Mouse (Mus musculus) heart, postnatal 14 days (tissue): ENCODE data around the gene Gm45713. TPM values are rescaled to one million over a fixed set of nuclear protein-coding genes. Genes with fewer than 3 reads are reported as not detected.
"Not testable (repeated sequence)": the region's sequence is repeated elsewhere in the genome, so short reads cannot be mapped to it uniquely, and the experiment has no call there.

ENCODE experiments used
- DNase-seq, 2 experiments: peaks; one replicate each; pipeline ENCODE4 v3.0.0; 2021 to 2022
- intact Hi-C: fragments of 180-260 bp; cut with DNase I; formaldehyde crosslinking; loops from one replicate; pipeline ENCODE4 v1.15.1; 2025
- total RNA-seq, 2 experiments: library from RNA; stranded (reverse); gene quantifications; 2 replicates each; pipeline ENCODE4 v1.2.3; 2021

Gm45713 gene
- total RNA-seq, 2 experiments from 2014 or later, result 0.45 TPM; not detected in 1

DNA sequence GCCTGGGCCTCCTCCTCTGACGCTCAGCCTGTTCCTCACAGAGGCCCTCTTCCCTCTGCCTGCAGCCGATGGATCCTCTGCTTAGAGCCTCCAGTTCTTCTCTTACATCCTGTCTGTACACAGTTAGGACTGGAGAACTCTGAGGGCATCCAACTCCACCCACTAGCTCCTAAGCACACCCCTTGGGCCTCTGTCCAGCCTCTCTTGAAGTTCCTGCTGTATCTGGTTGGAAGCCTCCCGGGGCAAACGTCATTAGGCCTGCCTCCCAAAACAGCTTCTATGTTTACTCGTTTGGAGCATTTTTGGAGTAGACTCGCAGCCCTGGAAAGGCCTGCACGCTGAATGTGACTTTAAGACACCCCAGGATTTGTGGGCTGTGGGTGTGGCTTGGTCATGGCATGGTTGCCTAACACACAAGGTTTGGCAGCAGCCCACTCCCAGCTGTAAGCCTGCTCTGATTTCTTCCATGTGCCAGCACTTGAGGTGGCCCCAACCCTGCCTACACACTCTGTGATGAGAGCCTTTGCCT lies 32.3 kb downstream of the Gm45713 start, which contains the start of gene Fcgrt:
TSS of gene Fcgrt (minus strand) at position 200 of the 529 bp plus-strand sequence.
- intact Hi-C loops, result loop anchor here (2.0 kb wide), 1 partner anchor 21 kb away; no protein-coding TSS in a partner anchor
- peak; percentile 92 to 96 for DNase-seq

DNA sequence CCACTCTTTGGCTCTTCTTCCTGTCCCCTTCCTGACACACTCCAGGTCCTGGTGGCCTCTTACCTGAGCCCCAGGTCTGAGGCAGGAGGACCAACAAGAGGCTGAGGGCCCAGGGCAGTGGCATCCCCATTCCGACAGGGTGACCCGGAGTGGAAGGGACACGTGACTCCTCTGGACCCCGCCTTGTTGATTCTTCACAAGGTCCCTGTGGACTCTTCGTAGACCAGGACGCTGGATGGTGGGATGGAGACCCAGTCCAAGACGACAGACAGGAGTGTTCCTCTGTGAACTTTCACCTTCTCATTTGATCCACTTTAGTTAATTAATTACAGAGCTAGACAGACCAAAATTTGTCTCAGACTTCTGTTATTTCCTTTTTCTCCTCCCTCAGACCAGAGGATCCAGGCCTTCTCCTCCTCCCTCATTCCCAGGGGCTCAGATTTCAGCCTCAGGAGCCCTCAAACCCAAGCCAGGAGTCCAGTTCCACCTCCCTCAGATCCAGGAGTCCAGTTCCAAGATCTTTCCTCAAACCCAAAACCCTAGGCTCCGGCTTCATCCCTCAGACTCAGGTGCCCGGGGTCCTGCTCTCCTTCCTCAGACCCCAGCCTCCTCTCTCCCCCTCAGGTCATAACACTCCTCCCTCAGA lies 33.0 kb downstream of the Gm45713 start:
- DNase-seq, result peak; percentile 35 to 47
- intact Hi-C loops, result loop anchor here (2.0 kb wide), 1 partner anchor 20 kb away; no protein-coding TSS in a partner anchor

DNA sequence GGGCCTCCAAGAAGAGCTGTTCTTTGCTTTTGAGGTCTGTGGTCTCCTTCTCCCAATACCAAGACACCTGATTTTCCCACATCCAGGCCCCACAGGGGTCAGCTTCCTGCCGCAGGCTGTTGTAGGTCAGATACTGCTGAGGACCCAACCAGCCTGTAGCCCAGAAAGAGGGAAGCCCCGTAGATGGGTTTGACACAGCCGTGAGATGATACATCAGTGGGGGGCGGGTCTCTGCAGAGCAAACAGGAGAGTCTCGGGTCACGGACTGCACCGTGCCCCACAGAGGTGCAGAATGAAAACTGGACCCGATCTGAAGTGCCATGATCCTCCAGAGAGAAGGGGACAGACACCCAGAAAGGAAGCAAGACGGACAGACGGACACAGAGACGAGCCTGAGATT lies 33.6 kb downstream of the Gm45713 start:
- intact Hi-C loops, result loop anchor here (2.0 kb wide), 1 partner anchor 20 kb away; no protein-coding TSS in a partner anchor

DNA sequence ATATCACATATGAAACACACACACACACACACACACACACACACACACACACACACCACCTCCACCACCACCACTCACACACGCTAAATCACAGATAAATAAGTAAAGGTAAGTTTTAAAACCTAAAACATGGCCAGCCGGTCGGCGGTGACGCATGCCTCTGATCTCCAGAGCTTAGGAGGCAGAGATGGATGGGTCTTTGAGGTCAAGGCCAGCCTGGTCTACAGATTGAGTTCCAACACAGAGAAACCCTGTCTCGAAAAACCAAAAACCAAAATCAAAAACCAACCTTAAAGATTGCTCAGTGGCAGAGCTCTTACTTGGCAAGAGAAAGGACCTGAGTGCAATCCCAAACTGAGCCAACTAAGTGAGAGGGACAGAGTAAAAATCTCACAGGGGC lies 36.0 kb downstream of the Gm45713 start:
- no peak for DNase-seq
- intact Hi-C loops, result no loop called here

More for the DNA sequence above, 33.6 kb downstream of the Gm45713 start:
- DNase-seq, result no peak

DNA sequence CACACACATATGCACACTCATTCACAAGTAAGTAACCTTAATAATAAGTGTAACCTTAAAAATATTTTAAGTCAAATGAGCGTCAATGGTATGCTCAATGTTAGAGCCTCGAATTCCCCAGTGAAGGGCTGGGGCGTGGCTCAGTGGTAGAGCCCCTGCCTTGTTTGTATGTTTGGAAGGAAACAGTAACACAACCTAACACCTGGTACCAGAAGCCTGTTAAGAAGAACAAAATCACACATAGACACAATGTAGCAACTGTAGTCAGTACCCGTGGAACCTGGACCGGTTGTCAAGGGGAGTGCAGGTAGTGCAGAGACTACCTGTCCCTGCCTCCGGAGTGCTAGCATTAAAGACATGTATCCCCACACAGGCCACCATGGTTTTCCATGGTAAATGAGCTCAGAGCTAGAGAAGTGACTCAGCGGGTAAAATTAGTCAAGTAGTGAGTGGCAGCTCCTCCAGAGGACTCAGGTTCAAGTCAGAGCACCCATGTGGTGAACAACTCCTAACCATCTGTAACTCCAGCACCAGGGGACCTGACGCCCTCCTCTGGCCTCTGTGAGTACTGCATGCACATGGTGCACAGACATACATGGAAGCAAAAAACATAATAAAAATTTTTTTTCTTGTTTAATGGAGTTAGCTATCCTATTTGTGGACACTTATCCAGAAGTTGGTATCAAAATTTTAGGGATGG lies 37.3 kb downstream of the Gm45713 start:
- DNase-seq, result peak in 1 of 2 experiments; percentile 45
- intact Hi-C loops, result no loop called here

DNA sequence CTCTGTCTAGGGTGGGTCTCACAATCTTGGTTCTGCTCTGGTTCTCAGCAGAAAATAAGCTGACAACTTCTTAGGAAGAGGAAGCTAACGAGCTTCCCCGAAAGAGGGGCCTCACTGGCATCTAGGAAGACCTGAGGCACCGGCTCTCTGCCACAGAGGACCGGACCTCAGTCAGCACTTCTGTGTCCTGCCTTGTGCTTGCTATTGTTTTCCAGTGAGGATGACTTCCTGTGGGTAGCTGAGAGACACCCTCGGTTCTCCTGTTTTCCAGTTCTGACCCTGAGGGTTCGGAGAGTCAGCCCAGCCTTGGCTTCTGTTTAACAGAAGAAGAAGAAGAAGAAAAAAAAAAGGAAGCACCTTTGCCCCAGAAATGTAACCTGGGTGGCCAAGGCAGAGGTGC lies 38.6 kb downstream of the Gm45713 start:
- no peak for DNase-seq
- intact Hi-C loops, result no loop called here

DNA sequence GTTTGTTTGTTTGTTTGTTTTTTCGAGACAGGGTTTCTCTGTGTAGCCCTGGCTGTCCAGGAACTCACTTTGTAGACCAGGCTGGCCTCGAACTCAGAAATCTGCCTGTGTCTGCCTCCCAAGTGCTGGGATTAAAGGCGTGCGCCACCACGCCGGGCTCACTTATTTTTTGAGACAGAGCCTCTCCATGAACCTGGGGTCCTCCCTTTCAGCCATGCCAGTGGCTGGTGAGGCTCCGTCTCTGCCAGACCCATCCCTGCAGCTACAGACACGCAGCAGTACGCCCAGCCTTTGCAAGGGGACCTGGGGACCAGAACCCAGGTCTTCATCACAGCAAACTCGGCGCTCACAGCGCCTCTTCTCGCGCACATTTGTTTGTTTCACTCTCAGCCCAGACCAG lies 40.1 kb downstream of the Gm45713 start:
- DNase-seq, intact Hi-C loops: not testable (repeated sequence)

DNA sequence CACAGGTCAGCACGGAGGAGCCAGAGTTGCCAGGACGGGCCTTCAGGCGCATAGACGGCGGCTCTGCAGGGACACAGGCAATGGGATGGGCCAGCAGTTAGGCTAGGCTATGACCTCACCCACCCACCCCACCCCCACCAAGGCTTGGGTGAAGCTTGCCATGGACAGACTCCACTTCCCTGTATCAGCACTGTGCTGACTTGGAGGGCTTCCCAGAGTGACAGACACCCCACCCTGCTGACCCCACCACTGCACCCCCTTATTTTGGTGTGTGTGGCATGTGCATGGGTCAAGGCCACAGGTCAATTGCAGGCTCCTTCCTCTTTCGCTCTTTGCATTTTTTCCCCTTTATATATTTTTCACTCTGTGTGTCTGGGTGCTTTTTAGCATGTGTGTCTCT lies 40.7 kb downstream of the Gm45713 start:
- DNase-seq, result no peak
- intact Hi-C loops, result no loop called here

DNA sequence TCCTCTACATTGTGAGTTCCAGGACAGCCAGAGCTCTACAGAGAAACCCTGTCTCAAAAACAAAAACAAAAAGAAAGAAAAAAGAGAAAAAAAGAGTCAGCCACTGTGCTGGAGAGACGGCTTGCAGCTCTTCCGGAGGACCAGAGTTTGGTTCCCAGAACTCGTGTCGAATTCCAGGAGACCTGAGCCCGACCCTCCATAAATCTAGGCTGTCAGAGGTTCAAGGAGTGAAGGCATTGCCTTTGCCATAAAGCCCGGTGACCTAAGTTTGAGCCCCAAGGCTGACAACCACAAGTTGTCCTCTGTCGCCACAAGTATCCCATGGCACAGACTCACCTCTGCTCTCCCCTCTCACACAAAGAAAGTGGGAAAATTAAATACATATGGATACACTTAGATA lies 41.9 kb downstream of the Gm45713 start:
- DNase-seq, result no peak
- intact Hi-C loops, result no loop called here

DNA sequence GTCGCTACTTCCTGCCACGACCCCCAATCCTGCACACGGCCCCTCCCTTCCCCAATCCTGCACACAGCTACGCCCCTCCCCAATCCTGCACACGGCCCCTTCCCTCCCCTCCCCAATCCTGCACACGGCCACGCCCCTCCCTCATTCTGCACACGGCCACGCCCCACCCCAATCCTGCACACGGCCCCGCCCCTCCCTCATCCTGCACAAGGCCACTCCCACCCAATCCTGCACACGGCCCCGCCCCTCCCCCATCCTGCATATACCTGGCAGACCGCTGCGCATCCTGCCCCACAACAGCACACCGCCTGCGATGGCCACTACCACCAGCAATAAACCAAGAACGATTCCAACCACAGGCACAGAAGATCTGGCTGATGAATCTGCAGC lies 42.5 kb downstream of the Gm45713 start:
- no peak for DNase-seq
- intact Hi-C loops, result no loop called here

DNA sequence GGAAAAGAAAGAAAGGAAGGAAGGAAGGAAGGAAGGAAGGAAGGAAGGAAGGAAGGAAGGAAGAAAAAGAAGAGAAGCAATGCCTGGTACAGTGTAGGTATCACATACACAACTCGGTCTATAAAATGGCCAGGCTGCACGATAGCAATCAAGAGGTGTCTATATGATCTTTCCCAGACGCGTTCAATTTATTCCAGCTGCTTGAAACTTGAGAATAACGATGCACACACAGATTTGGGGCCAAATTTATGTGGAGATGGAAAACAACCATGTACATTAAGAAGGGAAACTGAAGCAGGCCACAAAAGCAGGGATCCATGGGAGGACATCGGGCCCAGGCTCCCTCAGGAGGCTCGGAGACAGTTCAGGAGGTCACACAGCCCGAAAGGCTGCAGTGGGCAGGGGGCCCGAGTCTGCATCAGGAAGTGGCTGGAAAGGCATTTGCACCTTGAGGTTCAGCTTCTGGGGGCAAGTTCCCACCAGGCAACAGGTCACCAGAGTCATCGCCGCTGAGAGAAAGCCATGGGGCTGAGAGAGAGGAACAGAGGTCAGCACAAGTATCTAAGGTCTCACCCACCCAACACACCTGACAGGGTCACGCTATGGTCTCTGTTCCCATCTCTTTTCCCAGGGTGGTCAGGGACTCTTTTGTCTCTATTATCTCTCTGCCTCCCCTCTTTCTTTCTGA lies 43.1 kb downstream of the Gm45713 start:
- intact Hi-C loops, result no loop called here
- no peak for DNase-seq

DNA sequence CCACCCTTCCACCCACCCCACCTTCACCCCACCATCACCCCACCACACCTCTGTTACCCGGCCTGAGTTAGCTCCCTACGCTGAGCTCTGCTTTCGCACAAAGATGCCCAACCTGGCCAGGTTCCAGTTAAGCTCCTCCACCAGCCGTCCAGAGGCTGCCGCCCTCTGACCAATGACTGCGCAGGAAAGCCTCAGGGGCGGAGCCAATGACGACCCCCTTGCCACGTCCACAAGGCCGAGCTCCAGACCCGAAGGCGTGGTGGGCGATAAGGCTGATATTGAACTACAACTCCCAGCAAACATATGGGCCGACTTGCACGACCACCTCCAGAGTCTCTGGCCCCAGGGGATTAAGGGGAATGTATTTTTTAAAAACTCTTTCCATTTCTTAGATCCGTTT lies 44.0 kb downstream of the Gm45713 start, which contains the start of gene Rcn3:
TSS of gene Rcn3 (minus strand) at position 174 of the 400 bp plus-strand sequence.
- intact Hi-C loops, result no loop called here
- peak; percentile 85 to 89 for DNase-seq

DNA sequence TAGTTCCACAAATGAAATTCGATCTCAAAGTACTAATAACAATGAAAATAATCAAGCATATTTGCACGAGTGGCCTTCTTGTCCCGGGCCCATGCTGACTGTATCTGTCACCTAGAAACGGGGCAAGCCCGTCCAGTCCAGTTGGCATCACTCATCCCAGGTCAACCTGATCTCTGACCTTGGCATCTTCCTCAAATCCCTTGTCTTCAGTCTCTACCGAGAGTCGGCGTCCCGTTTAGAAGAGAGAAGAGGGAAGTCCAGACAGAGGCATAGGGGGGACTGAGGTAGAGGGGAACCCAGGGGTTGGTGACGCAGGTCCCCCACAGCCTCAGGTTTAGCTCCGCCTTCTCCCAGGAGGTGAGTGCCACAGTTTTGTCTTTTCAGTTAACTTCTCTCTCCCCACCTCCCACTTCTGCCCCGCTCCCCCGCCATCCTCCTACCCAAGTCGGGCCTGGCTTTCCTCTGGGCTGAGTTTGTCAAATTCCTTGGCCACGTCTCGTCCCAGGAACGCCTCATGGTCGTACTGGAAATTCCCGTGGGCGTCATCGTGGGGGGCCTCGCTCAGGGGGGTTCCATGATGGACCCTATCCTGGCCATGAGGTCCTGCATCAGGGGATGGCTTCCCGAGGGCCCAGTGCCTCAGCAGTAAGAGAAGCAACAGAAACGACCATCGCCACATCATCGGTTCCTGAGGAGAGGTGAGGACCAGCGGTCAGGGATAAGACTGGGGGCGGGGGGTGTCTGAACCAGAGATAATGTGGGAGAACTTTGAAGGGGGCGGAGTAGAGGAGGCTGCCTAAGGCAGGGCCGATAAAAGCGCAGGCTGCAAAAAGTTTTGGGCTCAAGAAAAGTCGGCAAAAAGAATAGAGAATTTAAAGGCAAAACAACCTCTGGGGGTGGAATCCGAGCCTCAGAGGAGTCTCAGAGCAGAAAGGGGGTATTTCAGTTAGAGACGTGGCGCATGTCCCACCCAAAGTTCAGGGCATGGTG lies 44.7 kb downstream of the Gm45713 start:
- intact Hi-C loops, result no loop called here
- DNase-seq, result peak; percentile 34 to 53

DNA sequence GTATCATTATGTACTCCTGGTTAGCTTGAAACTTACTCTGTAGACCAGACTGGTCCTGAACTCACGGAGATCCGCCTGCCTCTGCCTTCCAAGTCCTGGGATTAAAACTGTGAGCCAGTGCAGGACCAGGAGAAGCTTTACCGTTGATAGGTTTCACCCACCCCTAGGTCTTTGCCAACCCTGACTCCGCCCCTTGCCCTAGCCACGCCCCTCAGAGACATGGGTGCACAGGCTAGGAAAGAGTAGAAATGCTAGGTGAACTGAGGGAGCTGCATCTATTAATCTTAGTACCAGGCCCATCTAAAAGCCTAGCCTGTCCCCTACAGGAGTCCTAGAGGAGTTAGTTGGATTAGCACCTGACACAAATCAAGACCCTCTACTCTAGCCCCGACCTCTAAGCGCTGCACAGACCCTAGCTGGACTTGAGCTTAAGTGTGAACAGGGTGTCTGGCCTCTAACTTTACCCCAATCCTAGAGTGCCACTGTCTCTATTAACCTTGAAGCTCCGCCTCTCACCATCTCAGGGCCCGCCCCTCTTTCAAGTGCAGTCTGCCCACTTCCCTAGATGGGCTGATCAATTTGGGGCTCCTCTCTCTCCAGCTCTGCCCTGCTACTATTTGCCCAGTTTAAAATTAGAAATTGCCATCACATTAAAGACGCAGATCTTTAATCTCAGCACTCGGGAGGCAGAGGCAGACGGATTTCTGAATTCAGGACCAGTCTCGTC lies 45.6 kb downstream of the Gm45713 start:
- DNase-seq, result no peak
- intact Hi-C loops, result no loop called here

DNA sequence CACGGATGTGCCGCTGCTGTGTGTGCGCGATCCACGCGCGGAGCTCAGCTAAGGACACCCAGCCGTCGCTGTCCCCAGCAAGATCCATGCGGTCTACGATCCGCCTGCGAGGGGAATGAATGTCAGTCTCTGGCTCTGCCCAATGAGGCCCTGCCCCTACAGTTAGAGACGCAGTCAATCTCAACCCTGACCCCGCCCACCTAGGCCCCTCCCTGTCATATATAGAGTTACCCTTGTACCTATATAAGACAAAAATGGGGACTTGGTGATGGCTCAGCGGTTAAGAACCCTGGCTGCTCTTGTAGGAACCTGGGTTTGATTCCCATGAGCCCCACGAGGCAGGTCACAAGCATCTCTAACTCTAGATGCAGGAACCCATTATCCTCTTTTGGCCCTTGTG lies 47.4 kb downstream of the Gm45713 start:
- intact Hi-C loops, result no loop called here
- no peak for DNase-seq

DNA sequence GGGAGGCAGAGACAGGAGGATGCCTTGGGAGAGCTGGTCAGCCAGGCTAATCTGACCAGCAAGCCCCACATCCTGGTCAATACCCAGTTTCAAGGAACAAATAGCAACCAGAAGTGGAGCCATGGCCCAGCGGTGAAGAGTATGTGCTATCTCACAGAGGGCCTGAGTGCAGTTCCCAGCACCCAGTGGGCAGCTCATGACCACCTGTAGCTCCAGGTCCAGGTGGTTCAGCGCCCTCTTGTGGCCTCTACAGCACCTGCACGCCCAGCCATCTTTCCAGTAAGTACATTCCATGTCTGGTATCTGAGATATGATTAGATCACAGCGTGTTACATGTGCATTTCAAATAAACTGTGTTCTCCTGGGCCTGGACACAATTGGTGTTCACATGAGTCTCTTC lies 49.9 kb downstream of the Gm45713 start:
- intact Hi-C loops, result no loop called here
- DNase-seq, result no peak

DNA sequence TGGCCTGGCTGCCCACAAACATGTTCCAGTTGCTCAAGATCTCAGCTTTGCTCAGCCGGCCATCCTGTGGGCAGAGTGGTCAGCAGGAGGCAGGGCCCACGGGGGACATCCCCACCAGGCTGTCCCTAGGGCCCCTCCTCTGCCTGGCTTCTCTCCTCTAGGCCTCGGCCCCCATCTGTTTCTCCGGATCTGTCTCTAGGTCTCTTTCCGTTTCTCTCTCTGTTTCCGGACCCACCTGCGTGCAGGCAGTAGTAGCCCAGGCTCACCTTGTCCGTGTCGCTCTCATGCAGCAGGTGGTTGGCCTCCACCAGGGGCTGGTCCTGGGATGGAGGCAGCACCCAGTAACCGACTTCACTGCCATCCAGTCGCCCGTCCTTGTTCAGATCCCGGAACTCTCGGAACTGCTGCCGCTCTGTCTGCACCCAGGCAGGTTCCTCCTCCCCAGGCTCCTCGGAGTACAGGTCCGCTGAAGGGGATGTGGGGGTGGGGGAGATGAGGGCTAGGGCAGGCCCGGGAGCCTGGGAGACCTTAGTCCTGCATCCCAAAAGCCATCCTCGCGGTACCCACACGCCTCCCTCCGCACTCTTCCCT lies 52.6 kb downstream of the Gm45713 start:
- DNase-seq, result no peak
- intact Hi-C loops, result loop anchor here (2.0 to 5.0 kb wide), 3 partner anchors 19 to 219 kb away; partner anchors contain the start of genes Fcgrt and Rps11
